Mouse (Mus musculus) CH12F3 (cell line): ENCODE measurements around the gene Adra2c.

Experiments
- in situ Hi-C: fragments of 300-500 bp; cut with MboI; formaldehyde crosslinking; loops from 2 replicates; pipeline ENCODE4 v1.14.3; 2020; ENCODE audit warnings: low sequenced_read_pairs

Gene Adra2c

DNA sequence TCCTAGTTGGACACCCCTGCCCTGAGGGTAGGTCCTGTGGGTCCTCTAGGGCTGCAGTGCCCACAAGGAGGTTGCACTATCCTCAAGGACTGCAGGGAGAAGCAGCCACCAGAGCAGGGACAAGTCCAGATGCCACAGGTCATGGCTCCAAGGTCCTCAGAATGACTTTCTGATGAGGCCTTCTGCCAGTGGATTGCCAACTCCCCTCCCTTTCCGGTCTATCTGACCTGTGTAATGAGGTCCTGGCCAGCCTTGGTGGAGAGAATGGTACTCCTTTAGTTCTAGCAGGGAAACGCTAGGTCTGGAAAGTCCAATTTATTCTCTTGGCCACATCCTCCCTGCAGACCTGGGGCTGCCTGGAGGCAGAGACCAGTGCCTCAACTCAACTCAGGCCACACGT is at the start of gene Adra2c:
Adra2c (plus strand) TSS at position 301 of the 400 bp plus-strand sequence.
- in situ Hi-C loops: no loop called here

GRCm38 (mm10) chr5:35233142-35233541 is 45.0 kb upstream of the Adra2c start:
- in situ Hi-C loops: loop anchor here (10.0 kb wide), 1 partner anchor 122 kb away; no protein-coding TSS in a partner anchor

- in situ Hi-C loops: loop anchor here (10.0 kb wide), 1 partner anchor 117 kb away; no protein-coding TSS in a partner anchor
These were observed 40.4 kb upstream of the Adra2c start for GRCm38 (mm10) chr5:35237757-35238156.

DNA sequence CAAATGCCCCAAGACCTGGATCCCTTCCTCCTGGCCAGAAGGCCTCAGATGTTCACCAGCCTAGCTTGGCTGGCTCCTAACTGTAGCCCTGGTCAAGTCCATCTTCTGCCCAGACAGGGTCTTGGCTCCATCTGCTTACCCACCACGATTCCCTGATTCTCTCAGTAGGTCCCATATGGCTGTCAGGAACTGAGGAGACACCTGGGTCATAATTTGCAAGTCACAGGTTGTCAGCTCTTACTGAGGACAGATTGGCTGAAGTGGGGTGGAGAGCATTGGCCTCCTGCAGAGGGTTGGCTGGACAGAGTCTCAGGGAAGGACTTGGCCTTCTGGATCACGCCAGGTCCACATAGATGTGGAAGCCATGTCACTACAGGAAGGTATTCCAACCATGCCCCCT is 39.5 kb upstream of the Adra2c start:
- in situ Hi-C loops: loop anchor here (10.0 kb wide), 1 partner anchor 116 kb away; no protein-coding TSS in a partner anchor

GRCm38 (mm10) chr5:35241556-35241955 is 36.6 kb upstream of the Adra2c start:
- in situ Hi-C loops: no loop called here

DNA sequence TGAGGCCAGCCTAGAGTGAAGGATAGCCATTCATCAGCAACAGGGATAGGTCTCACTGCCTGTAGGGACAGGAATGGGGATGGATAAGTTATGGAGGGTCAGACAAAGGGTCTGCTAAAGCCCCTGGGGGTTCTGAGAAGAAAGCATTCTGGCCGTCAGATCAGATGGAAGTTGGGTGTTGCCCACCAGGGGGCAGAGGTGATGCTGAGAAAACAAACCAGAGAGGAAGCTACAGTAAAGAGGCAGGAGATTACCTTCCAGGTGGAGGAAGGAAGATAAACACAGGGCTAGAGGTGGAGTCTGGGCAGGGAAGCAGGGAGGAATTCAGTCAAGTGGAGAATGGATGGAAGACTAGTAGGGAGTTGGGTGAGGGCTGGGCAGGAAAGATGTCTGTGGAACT is 33.9 kb upstream of the Adra2c start:
- in situ Hi-C loops: no loop called here

- in situ Hi-C loops: no loop called here
These were observed 32.4 kb upstream of the Adra2c start for GRCm38 (mm10) chr5:35245555-35246273.

GRCm38 (mm10) chr5:35254964-35255716 is 23.0 kb upstream of the Adra2c start:
- in situ Hi-C loops: no loop called here

GRCm38 (mm10) chr5:35263716-35264115 is 14.4 kb upstream of the Adra2c start:
- in situ Hi-C loops: no loop called here

GRCm38 (mm10) chr5:35267486-35267885 is 10.6 kb upstream of the Adra2c start:
- in situ Hi-C loops: no loop called here

GRCm38 (mm10) chr5:35275356-35275755 is 2.8 kb upstream of the Adra2c start:
- in situ Hi-C loops: no loop called here

DNA sequence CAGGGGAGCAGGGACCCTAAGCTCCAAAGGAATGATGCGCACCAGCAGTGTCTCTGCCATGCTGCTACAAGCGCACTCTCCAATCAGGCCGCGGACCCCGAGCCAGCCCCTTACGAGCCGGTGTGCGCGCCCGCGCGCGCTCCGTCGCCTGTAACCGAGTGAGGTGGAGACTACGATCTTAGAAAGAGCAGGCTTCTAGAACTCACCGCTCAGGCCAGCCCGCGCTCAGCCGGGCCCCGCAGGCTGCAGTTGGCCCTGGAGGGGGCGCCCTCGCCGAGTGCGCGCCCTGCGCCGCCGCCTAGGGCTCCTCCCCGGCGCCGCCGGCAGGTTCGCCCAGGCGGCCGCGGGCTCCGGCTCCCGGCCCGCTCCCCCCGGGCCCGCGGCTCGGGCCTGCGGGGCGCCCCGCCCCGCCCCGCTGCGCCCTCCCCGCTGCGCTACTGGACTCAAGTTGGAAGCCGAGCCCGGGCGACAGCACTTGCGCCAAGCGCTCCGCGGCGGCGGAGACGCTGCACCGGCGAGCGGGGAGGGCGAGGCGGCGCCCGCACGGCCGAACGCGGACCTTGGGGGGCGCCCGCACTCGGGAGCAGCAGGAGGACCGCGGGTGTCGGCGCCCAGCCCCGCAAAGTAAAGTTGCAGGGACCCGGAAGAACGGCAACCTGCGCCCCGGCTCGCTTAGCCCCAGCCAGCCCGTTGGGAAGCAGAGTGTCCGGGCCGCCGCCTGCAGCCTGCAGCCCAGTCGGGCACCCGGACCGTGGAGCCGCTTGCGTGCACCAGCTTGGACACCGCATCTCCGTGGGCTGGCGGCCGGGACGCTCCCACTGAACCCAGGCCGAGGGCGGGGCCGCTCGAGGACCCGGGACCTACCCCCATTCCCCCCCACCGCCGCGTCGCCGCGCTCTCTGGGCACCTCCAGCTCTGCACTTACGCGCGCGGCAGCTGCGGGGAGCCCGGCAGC is 899 bp downstream of the Adra2c start:
- in situ Hi-C loops: no loop called here

GRCm38 (mm10) chr5:35279696-35280001 is 1.5 kb downstream of the Adra2c start:
- in situ Hi-C loops: no loop called here

DNA sequence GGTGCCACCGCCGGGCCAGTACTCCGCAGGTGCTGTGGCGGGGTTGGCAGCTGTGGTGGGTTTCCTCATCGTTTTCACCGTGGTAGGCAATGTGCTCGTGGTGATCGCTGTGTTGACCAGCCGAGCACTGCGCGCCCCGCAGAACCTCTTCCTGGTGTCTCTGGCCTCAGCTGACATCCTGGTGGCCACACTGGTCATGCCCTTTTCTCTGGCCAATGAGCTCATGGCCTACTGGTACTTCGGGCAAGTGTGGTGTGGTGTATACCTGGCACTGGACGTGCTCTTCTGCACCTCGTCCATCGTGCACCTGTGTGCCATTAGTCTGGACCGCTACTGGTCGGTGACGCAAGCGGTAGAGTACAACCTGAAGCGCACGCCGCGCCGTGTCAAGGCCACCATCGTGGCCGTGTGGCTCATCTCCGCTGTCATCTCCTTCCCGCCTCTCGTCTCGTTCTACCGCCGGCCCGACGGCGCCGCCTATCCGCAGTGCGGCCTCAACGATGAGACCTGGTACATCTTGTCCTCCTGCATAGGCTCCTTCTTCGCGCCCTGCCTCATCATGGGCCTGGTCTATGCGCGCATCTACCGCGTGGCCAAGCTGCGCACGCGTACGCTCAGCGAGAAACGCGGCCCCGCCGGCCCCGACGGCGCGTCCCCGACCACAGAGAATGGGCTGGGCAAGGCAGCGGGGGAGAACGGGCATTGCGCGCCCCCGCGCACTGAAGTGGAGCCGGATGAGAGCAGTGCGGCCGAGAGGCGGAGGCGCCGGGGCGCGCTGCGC is 2.1 kb downstream of the Adra2c start:
- in situ Hi-C loops: no loop called here

DNA sequence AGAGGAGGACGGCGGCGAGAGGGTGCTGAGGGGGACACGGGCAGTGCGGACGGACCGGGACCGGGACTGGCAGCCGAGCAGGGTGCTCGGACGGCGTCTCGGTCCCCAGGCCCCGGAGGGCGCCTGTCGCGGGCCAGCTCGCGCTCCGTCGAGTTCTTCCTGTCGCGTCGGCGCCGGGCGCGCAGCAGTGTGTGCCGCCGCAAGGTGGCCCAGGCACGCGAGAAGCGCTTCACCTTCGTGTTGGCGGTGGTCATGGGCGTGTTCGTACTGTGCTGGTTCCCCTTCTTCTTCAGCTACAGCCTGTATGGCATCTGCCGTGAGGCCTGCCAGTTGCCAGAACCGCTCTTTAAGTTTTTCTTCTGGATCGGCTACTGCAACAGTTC is 2.7 kb downstream of the Adra2c start:
- in situ Hi-C loops: no loop called here

GRCm38 (mm10) chr5:35285281-35285680 is 7.2 kb downstream of the Adra2c start:
- in situ Hi-C loops: no loop called here

DNA sequence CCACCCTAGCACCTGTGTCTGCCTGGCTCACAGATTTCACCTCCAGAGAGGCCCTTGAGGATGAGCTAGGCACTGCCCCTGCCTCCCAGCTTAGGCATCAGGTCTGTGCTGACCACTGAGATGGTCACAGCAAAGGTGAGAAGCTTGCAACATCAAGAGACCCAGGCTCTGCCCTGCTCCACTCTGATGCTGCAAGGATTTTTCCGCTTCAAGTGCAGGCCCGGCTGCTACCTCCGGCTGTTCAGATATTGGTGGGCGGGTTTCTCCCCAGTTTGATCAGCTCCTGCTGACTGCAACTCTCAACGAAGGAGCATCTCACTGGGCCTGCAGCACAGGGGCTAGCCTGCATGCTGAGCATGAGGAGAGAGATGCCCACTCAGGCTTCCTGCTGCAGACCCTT is 8.1 kb downstream of the Adra2c start:
- in situ Hi-C loops: no loop called here

- in situ Hi-C loops: no loop called here
These were observed 21.5 kb downstream of the Adra2c start for GRCm38 (mm10) chr5:35299621-35300020.

DNA sequence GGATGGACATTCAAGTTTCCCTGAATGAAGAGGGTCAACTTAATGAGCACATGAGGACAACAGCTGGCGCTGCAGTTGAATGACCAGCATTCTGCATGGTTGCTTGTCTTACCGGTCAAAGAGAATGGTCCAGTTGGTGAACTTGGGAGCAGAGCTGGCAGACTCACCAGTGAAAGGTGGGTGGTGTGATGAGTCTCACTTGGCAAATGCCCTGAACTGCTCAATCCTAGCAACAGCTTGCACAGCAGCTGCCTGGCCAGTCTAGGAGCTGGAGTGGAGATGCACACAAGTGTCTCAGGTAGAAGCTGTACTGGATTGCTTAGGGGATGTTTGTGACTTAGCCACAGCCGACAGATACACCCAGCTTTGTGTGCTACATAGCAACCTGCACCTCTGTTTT is 26.1 kb downstream of the Adra2c start:
- in situ Hi-C loops: no loop called here

DNA sequence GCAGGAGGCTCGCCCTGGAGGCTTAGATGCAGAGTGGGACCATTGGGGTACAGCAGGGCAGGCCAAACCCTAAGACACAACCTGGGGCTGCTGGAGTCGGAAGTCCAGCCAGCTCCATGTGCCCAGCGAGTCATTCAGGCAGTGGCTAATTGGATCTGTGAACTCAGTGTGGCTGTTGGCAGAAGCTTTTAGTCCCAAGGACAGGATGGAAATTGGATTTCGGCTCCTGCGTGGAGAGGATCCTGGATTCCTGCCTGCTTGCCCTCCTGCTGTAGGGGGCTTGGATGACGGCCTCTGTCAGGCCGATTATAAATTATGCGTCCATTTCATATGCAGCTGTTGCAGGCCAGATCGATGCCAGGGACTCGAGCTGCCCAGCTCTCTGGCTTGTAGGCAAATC is 27.2 kb downstream of the Adra2c start:
- in situ Hi-C loops: no loop called here
